Mouse (Mus musculus) cerebellum, adult 2 months (tissue): ENCODE results near the gene Prkaa2. TPM values are rescaled to one million over a fixed set of nuclear protein-coding genes. Genes with fewer than 3 reads are reported as not detected.

Source experiments
- DNase-seq, 2 experiments: peaks; one replicate each; pipeline ENCODE4 v3.0.0; 2021
- H3K27ac ChIP-seq: fragments of 200-500 bp; 2 replicates; pipeline ENCODE4 v1.5.1; 2012; ENCODE audit warnings: low read length, control low read depth, inconsistent platforms; ENCODE audit not compliant: insufficient read depth
- H3K27me3 ChIP-seq: fragments of 200-500 bp; 2 replicates; pipeline ENCODE4 v1.6.1; 2012; ENCODE audit warnings: inconsistent platforms, mild to moderate bottlenecking, low read length, moderate library complexity; ENCODE audit not compliant: control insufficient read depth, insufficient read depth
- H3K4me1 ChIP-seq: fragments of 200-500 bp; 2 replicates; pipeline ENCODE4 v1.6.1; 2011; ENCODE audit warnings: low read length; ENCODE audit not compliant: control insufficient read depth, insufficient read depth
- H3K4me3 ChIP-seq: fragments of 200-500 bp; replicated peaks from 2 replicates; pipeline ENCODE3; 2011; ENCODE audit warnings: mild to moderate bottlenecking, low read depth, low read length, control low read depth; ENCODE audit not compliant: insufficient read depth
- CTCF ChIP-seq: fragments of 200-500 bp; IDR thresholded peaks from 2 replicates; pipeline ENCODE4 v1.5.1; 2011; ENCODE audit warnings: low read depth, mild to moderate bottlenecking, control low read depth, low read length, moderate library complexity, borderline replicate concordance; ENCODE audit not compliant: insufficient read depth
- POLR2A ChIP-seq: fragments of 200-500 bp; IDR thresholded peaks from 2 replicates; pipeline ENCODE4 v1.6.1; 2011; ENCODE audit warnings: low read length, control low read depth, borderline replicate concordance; ENCODE audit not compliant: insufficient read depth
- WGBS: fragments of 180-500 bp; shearing (Covaris S2); methylation state at CpG from one replicate; pipeline ENCODE4 v1.1.7; 2018; 5-methylcytosine and 5-hydroxymethylcytosine counted together
- polyA plus RNA-seq: library from polyadenylated mRNA; depleted of rRNA; stranded (reverse); fragments of >200 nt; gene quantifications from 2 replicates; pipeline ENCODE4 v1.2.3, GENCODE M21; 2012

Prkaa2 gene
- polyA plus RNA-seq, 1 experiment: 7.5 TPM

DNA sequence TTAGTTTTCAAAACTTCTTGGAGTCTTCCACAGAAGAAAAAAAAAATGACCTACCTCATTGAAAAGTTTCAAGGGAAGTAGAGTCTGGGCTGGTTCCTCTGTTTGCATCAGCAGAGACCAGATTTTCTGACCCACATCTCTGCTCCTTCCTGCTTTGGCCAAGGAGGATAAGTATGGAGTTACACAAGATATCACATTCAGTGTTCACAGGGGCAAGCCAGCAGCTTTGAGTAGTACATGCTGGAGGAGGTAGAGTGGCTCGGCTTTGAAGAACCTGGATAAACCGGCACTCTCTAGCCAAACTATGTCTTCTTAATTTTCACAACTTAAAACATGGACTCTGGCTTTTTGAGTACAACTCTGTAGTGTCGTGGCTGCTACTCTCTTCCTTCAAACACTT is 43.5 kb upstream of the Prkaa2 start:
- WGBS: 89% methylated on average over 3 of the region's 3 CpGs
- Histone ChIP-seq H3K4me1 (no peaks in the 10 kb centered on the region), H3K27ac (no peak overlapping the region), H3K27me3 (no peaks in the 10 kb centered on the region), H3K4me3 (no peak overlapping the region)
- TF ChIP-seq CTCF: no peak
- no peak for TF ChIP-seq POLR2A
- DNase-seq: no peak

- no peak overlapping the region for H3K27ac ChIP-seq
- H3K4me1 ChIP-seq: no peaks in the 10 kb centered on the region
- DNase-seq: peak; percentile 56 to 62
- no peaks in the 10 kb centered on the region for H3K27me3 ChIP-seq
- WGBS: 46% methylated on average over 14 of the region's 14 CpGs
- H3K4me3 ChIP-seq: no peak overlapping the region
- TF ChIP-seq POLR2A (no peak), CTCF (peak; percentile 76)
Observed at GRCm38 (mm10) chr4:105151911-105152690, 42.4 kb upstream of the Prkaa2 start.

- 83% methylated on average over 7 of the region's 7 CpGs for WGBS
- no peak for TF ChIP-seq CTCF
- no peak for TF ChIP-seq POLR2A
- Histone ChIP-seq H3K4me1 (no peaks in the 10 kb centered on the region), H3K27ac (no peak overlapping the region), H3K27me3 (no peaks in the 10 kb centered on the region), H3K4me3 (no peak overlapping the region)
- DNase-seq: no peak
Observed at GRCm38 (mm10) chr4:105149492-105149891, 39.8 kb upstream of the Prkaa2 start.

DNA sequence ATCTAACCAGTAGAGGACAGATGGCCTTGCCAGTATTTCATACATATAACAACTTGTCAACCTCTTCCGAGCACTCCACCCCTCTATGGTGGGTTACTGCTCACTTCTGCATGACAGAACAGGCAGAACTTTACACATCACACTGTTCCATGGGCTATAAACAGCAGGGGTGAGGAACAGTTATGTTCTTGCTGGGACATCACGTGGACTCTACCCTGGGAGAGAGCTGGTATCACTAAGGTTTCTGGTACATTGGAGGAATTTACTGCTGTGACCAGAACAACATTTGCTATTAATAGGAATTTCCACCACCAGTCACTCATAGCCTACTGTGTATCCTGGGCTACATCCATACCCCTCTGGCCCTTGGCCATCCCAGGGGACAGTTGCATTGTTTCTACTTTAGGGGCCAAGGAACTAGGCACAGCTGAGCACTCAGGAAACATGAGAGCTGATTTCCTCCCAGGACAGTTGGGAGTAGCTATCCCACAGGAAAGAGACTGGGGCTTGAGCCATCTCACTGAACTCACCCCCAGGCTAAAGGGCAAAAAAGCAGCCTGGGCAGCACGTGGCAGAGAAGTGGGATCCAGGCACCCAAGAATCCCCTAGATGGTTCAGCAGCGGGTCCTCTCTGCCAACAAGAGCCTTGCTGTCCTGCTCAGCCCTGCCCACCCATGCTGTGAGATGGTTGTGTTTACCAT is 23.8 kb upstream of the Prkaa2 start:
- no peaks in the 10 kb centered on the region for H3K27me3 ChIP-seq
- no peak for DNase-seq
- 73% methylated on average over 4 of the region's 4 CpGs for WGBS
- TF ChIP-seq POLR2A: no peak
- TF ChIP-seq CTCF: no peak
- H3K4me3 ChIP-seq: no peak overlapping the region
- H3K27ac ChIP-seq: no peak overlapping the region
- H3K4me1 ChIP-seq: no peaks in the 10 kb centered on the region; the same call in 1 of the 2 replicates

DNA sequence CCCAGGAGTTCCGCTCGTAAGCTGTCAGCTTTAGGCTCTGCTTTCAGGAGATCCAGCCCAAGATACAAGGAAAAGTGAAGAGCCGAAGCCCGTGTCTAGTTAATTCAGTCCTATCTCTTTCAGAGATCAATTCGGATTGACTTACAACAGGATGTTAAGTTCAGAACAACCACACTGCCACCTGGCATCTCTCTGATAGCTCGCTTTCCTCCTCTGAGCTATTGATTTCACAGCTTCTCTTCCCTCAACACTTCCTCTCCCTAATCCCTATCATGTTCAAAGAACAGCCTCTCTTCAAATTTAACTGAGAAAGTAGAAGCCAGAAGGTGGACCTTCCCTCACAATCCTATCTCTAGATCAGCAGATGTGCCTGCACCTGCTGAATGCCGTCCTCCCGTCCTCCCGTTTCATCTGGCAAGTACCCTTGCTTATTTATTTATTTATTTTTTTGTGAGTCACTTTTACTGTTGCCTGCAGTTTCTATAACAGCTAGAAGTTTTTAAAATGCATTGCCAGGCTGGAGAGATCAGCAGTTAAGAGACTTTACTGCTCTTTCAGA is 22.1 kb upstream of the Prkaa2 start:
- no peak for TF ChIP-seq CTCF
- TF ChIP-seq POLR2A: no peak
- H3K4me3 ChIP-seq: no peak overlapping the region
- 89% methylated on average over 9 of the region's 9 CpGs for WGBS

GRCm38 (mm10) chr4:105129212-105129611 is 19.5 kb upstream of the Prkaa2 start:
- DNase-seq: no peak
- 89% methylated on average over 7 of the region's 7 CpGs for WGBS
- Histone ChIP-seq H3K4me3 (no peak overlapping the region), H3K27me3 (no peaks in the 10 kb centered on the region), H3K4me1 (no peaks in the 10 kb centered on the region; the same call in 1 of the 2 replicates), H3K27ac (no peak overlapping the region)
- TF ChIP-seq POLR2A (no peak), CTCF (no peak)

More for the DNA sequence above, 22.1 kb upstream of the Prkaa2 start:
- DNase-seq: no peak
- Histone ChIP-seq H3K27me3 (no peaks in the 10 kb centered on the region), H3K4me1 (no peaks in the 10 kb centered on the region; the same call in 1 of the 2 replicates), H3K27ac (no peak overlapping the region)

GRCm38 (mm10) chr4:105122429-105122828 is 12.7 kb upstream of the Prkaa2 start:
- no peak overlapping the region for H3K27ac ChIP-seq
- DNase-seq: peak; percentile 63 to 78
- no peaks in the 10 kb centered on the region for H3K27me3 ChIP-seq
- no peak for TF ChIP-seq POLR2A
- TF ChIP-seq CTCF: peak; percentile 82
- H3K4me1 ChIP-seq: no peaks in the 10 kb centered on the region
- no peak overlapping the region for H3K4me3 ChIP-seq
- 39% methylated on average over 8 of the region's 8 CpGs for WGBS
